Mouse (Mus musculus) brain, embryonic 14.5 days (tissue): ENCODE measurements at regions not wholly inside any gene's neighbourhood (a gene's known extent, or its start where the extent isn't known, plus 50 kb on each side); places are given as distances from the start of the nearest gene placed in this dataset.

ENCODE experiments used
- CTCF ChIP-seq: fragments of 200-500 bp; IDR thresholded peaks from 2 replicates; pipeline ENCODE4 v1.5.1; 2012; ENCODE audit warnings: inconsistent platforms, mild to moderate bottlenecking, moderate library complexity, borderline replicate concordance; ENCODE audit not compliant: insufficient read depth, insufficient read length; ENCODE audit errors: extremely low read depth
- POLR2A ChIP-seq: fragments of 200-500 bp; IDR thresholded peaks from 2 replicates; pipeline ENCODE4 v1.6.1; 2012; ENCODE audit warnings: mild to moderate bottlenecking, inconsistent platforms, borderline replicate concordance; ENCODE audit not compliant: poor library complexity, insufficient read depth, insufficient read length, severe bottlenecking; ENCODE audit errors: extremely low read depth

DNA sequence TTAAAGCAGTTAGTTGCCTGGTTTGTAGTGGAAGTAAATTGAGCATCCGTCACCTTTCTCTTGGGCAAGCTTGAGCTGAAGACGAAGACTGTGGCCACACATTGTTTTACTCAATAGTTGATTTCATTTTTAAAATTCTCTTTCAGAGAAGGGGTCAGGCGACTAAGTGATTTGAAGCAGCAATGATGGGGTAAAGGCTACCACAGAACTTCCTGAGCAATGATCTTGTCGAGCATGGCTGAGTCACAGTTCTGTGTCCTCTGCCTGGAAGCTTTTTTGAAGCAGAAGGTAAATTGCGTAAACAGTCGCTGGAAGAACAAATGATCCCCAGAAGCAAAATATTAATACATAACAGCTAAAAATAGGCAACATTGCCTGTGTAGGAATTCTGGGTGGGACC, 576.5 kb upstream of the Adgrl2 start:
- TF ChIP-seq POLR2A (no peak), CTCF (no peak)
